Mouse (Mus musculus): ENCODE results near the gene 2900011O08Rik. TPM values are rescaled to one million over a fixed set of nuclear protein-coding genes. Genes with fewer than 3 reads are reported as not detected.
A peak's percentile ranks its signal among the peaks of the same experiment; 100 is the strongest.
"Not testable (repeated sequence)": the region's sequence is repeated elsewhere in the genome, so short reads cannot be mapped to it uniquely, and the experiment has no call there.

Gene 2900011O08Rik
- total RNA-seq (2015) (not detected in 2 replicates), total RNA-seq (2017) (not detected in 2 replicates)

GRCm38 (mm10) chr16:13986574-13987478, at the start of gene 2900011O08Rik, which contains the start of gene Ifitm7:
TSS of gene 2900011O08Rik (plus strand) at chr16:13986604.
TSS of gene Ifitm7 (minus strand) at chr16:13986888.
- ATAC-seq (ENCODE audit: poor library complexity, severe bottlenecking): peak; percentile 63

- no peak for ATAC-seq (ENCODE audit: poor library complexity, severe bottlenecking)
These were observed 46.1 kb upstream of the 2900011O08Rik start for GRCm38 (mm10) chr16:13940139-13940846.

- ATAC-seq (ENCODE audit: poor library complexity, severe bottlenecking): no peak
These were observed 45.5 kb upstream of the 2900011O08Rik start for GRCm38 (mm10) chr16:13940847-13941395.

GRCm38 (mm10) chr16:13944178-13944577, 42.2 kb upstream of the 2900011O08Rik start:
- no peak for ATAC-seq (ENCODE audit: poor library complexity, severe bottlenecking)

GRCm38 (mm10) chr16:13944752-13945151, 41.7 kb upstream of the 2900011O08Rik start:
- ATAC-seq (ENCODE audit: poor library complexity, severe bottlenecking): no peak

GRCm38 (mm10) chr16:13945153-13945552, 41.3 kb upstream of the 2900011O08Rik start:
- no peak for ATAC-seq (ENCODE audit: poor library complexity, severe bottlenecking)

GRCm38 (mm10) chr16:13946306-13946705, 40.1 kb upstream of the 2900011O08Rik start:
- ATAC-seq (ENCODE audit: poor library complexity, severe bottlenecking): no peak

- ATAC-seq (ENCODE audit: poor library complexity, severe bottlenecking): no peak
These were observed 35.2 kb upstream of the 2900011O08Rik start for GRCm38 (mm10) chr16:13951245-13951644.

GRCm38 (mm10) chr16:13962053-13962452, 24.4 kb upstream of the 2900011O08Rik start:
- no peak for ATAC-seq (ENCODE audit: poor library complexity, severe bottlenecking)

GRCm38 (mm10) chr16:13969096-13969495, 17.3 kb upstream of the 2900011O08Rik start:
- no peak for ATAC-seq (ENCODE audit: poor library complexity, severe bottlenecking)

- ATAC-seq (ENCODE audit: poor library complexity, severe bottlenecking): no peak
These were observed 14.4 kb upstream of the 2900011O08Rik start for GRCm38 (mm10) chr16:13972051-13972450.

GRCm38 (mm10) chr16:13976358-13976896, 10.0 kb upstream of the 2900011O08Rik start:
- not testable (repeated sequence) for ATAC-seq (ENCODE audit: poor library complexity, severe bottlenecking)

GRCm38 (mm10) chr16:13977026-13977425, 9.4 kb upstream of the 2900011O08Rik start:
- not testable (repeated sequence) for ATAC-seq (ENCODE audit: poor library complexity, severe bottlenecking)

GRCm38 (mm10) chr16:13981726-13982125, 4.7 kb upstream of the 2900011O08Rik start:
- ATAC-seq (ENCODE audit: poor library complexity, severe bottlenecking): not testable (repeated sequence)

- ATAC-seq (ENCODE audit: poor library complexity, severe bottlenecking): no peak
These were observed 3.2 kb upstream of the 2900011O08Rik start for GRCm38 (mm10) chr16:13983161-13983560.

GRCm38 (mm10) chr16:13986197-13986573, 219 bp upstream of the 2900011O08Rik start:
- ATAC-seq (ENCODE audit: poor library complexity, severe bottlenecking): no peak

GRCm38 (mm10) chr16:13992518-13993248, 6.3 kb downstream of the 2900011O08Rik start:
- ATAC-seq (ENCODE audit: poor library complexity, severe bottlenecking): no peak

GRCm38 (mm10) chr16:13994076-13994475, 7.7 kb downstream of the 2900011O08Rik start:
- ATAC-seq (ENCODE audit: poor library complexity, severe bottlenecking): no peak

- ATAC-seq (ENCODE audit: poor library complexity, severe bottlenecking): no peak
These were observed 8.1 kb downstream of the 2900011O08Rik start for GRCm38 (mm10) chr16:13994502-13994901.

GRCm38 (mm10) chr16:14003386-14004130, 17.2 kb downstream of the 2900011O08Rik start:
- ATAC-seq (ENCODE audit: poor library complexity, severe bottlenecking): no peak
